Mouse (Mus musculus): ENCODE results near the gene Gm7534. TPM values are rescaled to one million over a fixed set of nuclear protein-coding genes. Genes with fewer than 3 reads are reported as not detected.

The Gm7534 gene
- total RNA-seq, 1 experiment = not detected

GRCm38 (mm10) chr4:134250116-134250929 is 47.5 kb upstream of the Gm7534 start:
- H3K4me3 ChIP-seq (ENCODE audit: insufficient read depth in 1 of 2, low read depth in 1 of 2, low read length in 2 of 2, poor library complexity in 1 of 2, severe bottlenecking in 1 of 2) = peak overlapping the region; percentile 65 to 71
- no peak for TF ChIP-seq ZNF384 (IDR thresholded peaks at IDR 0.05; ENCODE audit: low read depth, low read length)
- TF ChIP-seq HCFC1 (IDR thresholded peaks at IDR 0.05; ENCODE audit: borderline replicate concordance, insufficient read depth, low read length) = no peak
- TF ChIP-seq MAFK (IDR thresholded peaks at IDR 0.05; ENCODE audit: insufficient read depth, low read depth, low read length) = no peak
- TF ChIP-seq ZC3H11A (IDR thresholded peaks at IDR 0.05; ENCODE audit: borderline replicate concordance, low read depth, low read length) = no peak
- no peak for TF ChIP-seq CHD2 (IDR thresholded peaks at IDR 0.05; ENCODE audit: low read depth, low read length)
- H3K9ac ChIP-seq (ENCODE audit: insufficient read depth, low read depth, low read length, poor library complexity, severe bottlenecking) = peak overlapping the region; percentile 59; the same call in 1 of the 2 replicates
- H3K9me3 ChIP-seq (ENCODE audit: control insufficient read depth, insufficient read depth, low read depth, low read length) = no peaks in the 10 kb centered on the region
- no peaks in the 10 kb centered on the region for H3K36me3 ChIP-seq (ENCODE audit: control insufficient read depth, insufficient read depth, low read length, poor library complexity, severe bottlenecking)
- peaks cover 8 to 28% of the 10 kb centered on the region in 2 experiments for H3K4me1 ChIP-seq (ENCODE audit: control insufficient read depth in 2 of 2, insufficient read depth in 2 of 2, low read length in 2 of 2, poor library complexity in 1 of 2)
- DNase-seq (ENCODE audit: low read depth, low spot score) = no peak
- in situ Hi-C loops (cut with MboI; ENCODE audit: low sequenced_read_pairs in 2 of 2, unreplicated experiment in 2 of 2) = no loop called here
- no peak overlapping the region for H3K27ac ChIP-seq (ENCODE audit: insufficient read depth, low read depth, low read length, poor library complexity, severe bottlenecking)

GRCm38 (mm10) chr4:134249651-134250050 is 46.8 kb upstream of the Gm7534 start:
- peak overlapping the region; percentile 59; the same call in 1 of the 2 replicates for H3K9ac ChIP-seq (ENCODE audit: insufficient read depth, low read depth, low read length, poor library complexity, severe bottlenecking)
- no peaks in the 10 kb centered on the region for H3K36me3 ChIP-seq (ENCODE audit: control insufficient read depth, insufficient read depth, low read length, poor library complexity, severe bottlenecking)
- peaks cover 6 to 25% of the 10 kb centered on the region in 2 experiments; a peak in 3 of 4 replicates for H3K4me1 ChIP-seq (ENCODE audit: control insufficient read depth in 2 of 2, insufficient read depth in 2 of 2, low read length in 2 of 2, poor library complexity in 1 of 2)
- no peaks in the 10 kb centered on the region for H3K9me3 ChIP-seq (ENCODE audit: control insufficient read depth, insufficient read depth, low read depth, low read length)
- peak overlapping the region; percentile 54 to 65 for H3K4me3 ChIP-seq (ENCODE audit: insufficient read depth in 1 of 2, low read depth in 1 of 2, low read length in 2 of 2, poor library complexity in 1 of 2, severe bottlenecking in 1 of 2)
- no peak overlapping the region for H3K27ac ChIP-seq (ENCODE audit: insufficient read depth, low read depth, low read length, poor library complexity, severe bottlenecking)
- DNase-seq (ENCODE audit: low read depth, low spot score) = no peak
- in situ Hi-C loops (cut with MboI; ENCODE audit: low sequenced_read_pairs in 2 of 2, unreplicated experiment in 2 of 2) = no loop called here
- TF ChIP-seq HCFC1 (IDR thresholded peaks at IDR 0.05; ENCODE audit: borderline replicate concordance, insufficient read depth, low read length) = no peak
- TF ChIP-seq ZC3H11A (IDR thresholded peaks at IDR 0.05; ENCODE audit: borderline replicate concordance, low read depth, low read length) = no peak
- no peak for TF ChIP-seq MAFK (IDR thresholded peaks at IDR 0.05; ENCODE audit: insufficient read depth, low read depth, low read length)
- no peak for TF ChIP-seq CHD2 (IDR thresholded peaks at IDR 0.05; ENCODE audit: low read depth, low read length)
- no peak for TF ChIP-seq ZNF384 (IDR thresholded peaks at IDR 0.05; ENCODE audit: low read depth, low read length)

- TF ChIP-seq MAFK (IDR thresholded peaks at IDR 0.05; ENCODE audit: insufficient read depth, low read depth, low read length) = no peak
- no peak for TF ChIP-seq ZC3H11A (IDR thresholded peaks at IDR 0.05; ENCODE audit: borderline replicate concordance, low read depth, low read length)
- TF ChIP-seq ZNF384 (IDR thresholded peaks at IDR 0.05; ENCODE audit: low read depth, low read length) = no peak
- TF ChIP-seq CHD2 (IDR thresholded peaks at IDR 0.05; ENCODE audit: low read depth, low read length) = no peak
- TF ChIP-seq HCFC1 (IDR thresholded peaks at IDR 0.05; ENCODE audit: borderline replicate concordance, insufficient read depth, low read length) = no peak
- DNase-seq (ENCODE audit: low read depth, low spot score) = no peak
- H3K4me3 ChIP-seq (ENCODE audit: insufficient read depth in 1 of 2, low read depth in 1 of 2, low read length in 2 of 2, poor library complexity in 1 of 2, severe bottlenecking in 1 of 2) = no peak within 1 kb of the TSS
- in situ Hi-C loops (cut with MboI; ENCODE audit: low sequenced_read_pairs in 2 of 2, unreplicated experiment in 2 of 2) = no loop called here
- H3K27ac ChIP-seq (ENCODE audit: insufficient read depth, low read depth, low read length, poor library complexity, severe bottlenecking) = no peak within 1 kb of the TSS; the same call in 1 of the 2 replicates
- H3K4me1 ChIP-seq (ENCODE audit: control insufficient read depth in 2 of 2, insufficient read depth in 2 of 2, low read length in 2 of 2, poor library complexity in 1 of 2) = peaks cover 0 to 19% of the 10 kb centered on the region in 2 experiments; a peak in 3 of 4 replicates
- H3K9ac ChIP-seq (ENCODE audit: insufficient read depth, low read depth, low read length, poor library complexity, severe bottlenecking) = no peak within 1 kb of the TSS
- peaks cover 10% of the 10 kb centered on the region; the same call in 1 of the 2 replicates for H3K36me3 ChIP-seq (ENCODE audit: control insufficient read depth, insufficient read depth, low read length, poor library complexity, severe bottlenecking)
- no peaks in the 10 kb centered on the region for H3K9me3 ChIP-seq (ENCODE audit: control insufficient read depth, insufficient read depth, low read depth, low read length)
These were observed 44.0 kb upstream of the Gm7534 start, which contains the start of gene Gm30191 for GRCm38 (mm10) chr4:134246719-134247258. Gm30191 (plus strand) TSS chr4:134246935.

GRCm38 (mm10) chr4:134246256-134246655 is 43.5 kb upstream of the Gm7534 start:
- in situ Hi-C loops (cut with MboI; ENCODE audit: low sequenced_read_pairs in 2 of 2, unreplicated experiment in 2 of 2) = no loop called here
- Histone ChIP-seq H3K36me3 (ENCODE audit: control insufficient read depth, insufficient read depth, low read length, poor library complexity, severe bottlenecking) (peaks cover 10% of the 10 kb centered on the region; the same call in 1 of the 2 replicates), H3K9me3 (ENCODE audit: control insufficient read depth, insufficient read depth, low read depth, low read length) (no peaks in the 10 kb centered on the region), H3K4me3 (ENCODE audit: insufficient read depth in 1 of 2, low read depth in 1 of 2, low read length in 2 of 2, poor library complexity in 1 of 2, severe bottlenecking in 1 of 2) (no peak overlapping the region), H3K9ac (ENCODE audit: insufficient read depth, low read depth, low read length, poor library complexity, severe bottlenecking) (no peak overlapping the region), H3K27ac (ENCODE audit: insufficient read depth, low read depth, low read length, poor library complexity, severe bottlenecking) (no peak overlapping the region; the same call in 1 of the 2 replicates), H3K4me1 (ENCODE audit: control insufficient read depth in 2 of 2, insufficient read depth in 2 of 2, low read length in 2 of 2, poor library complexity in 1 of 2) (peaks cover 0 to 19% of the 10 kb centered on the region in 2 experiments; a peak in 3 of 4 replicates)
- DNase-seq (ENCODE audit: low read depth, low spot score) = no peak
- no peak for TF ChIP-seq CHD2 (IDR thresholded peaks at IDR 0.05; ENCODE audit: low read depth, low read length)
- TF ChIP-seq MAFK (IDR thresholded peaks at IDR 0.05; ENCODE audit: insufficient read depth, low read depth, low read length) = no peak
- TF ChIP-seq ZNF384 (IDR thresholded peaks at IDR 0.05; ENCODE audit: low read depth, low read length) = no peak
- no peak for TF ChIP-seq HCFC1 (IDR thresholded peaks at IDR 0.05; ENCODE audit: borderline replicate concordance, insufficient read depth, low read length)
- TF ChIP-seq ZC3H11A (IDR thresholded peaks at IDR 0.05; ENCODE audit: borderline replicate concordance, low read depth, low read length) = no peak
